Mouse (Mus musculus) neutrophil, adult 5-6 weeks (primary cell): ENCODE data around the gene Bub1. TPM values are rescaled to one million over a fixed set of nuclear protein-coding genes. Genes with fewer than 3 reads are reported as not detected.

Experiments used
- ATAC-seq: fragments of 151-379, 151-347 bp; 2 replicates; pipeline ENCODE4 v1.8.0; 2017; ENCODE audit warnings: mild to moderate bottlenecking, moderate TSS enrichment; ENCODE audit not compliant: insufficient number of reproducible peaks, poor library complexity, low FRiP score, severe bottlenecking; ENCODE audit errors: extremely low read depth
- total RNA-seq: library from RNA; stranded (forward); fragments of 200-1000 nt; gene quantifications from 2 replicates; pipeline ENCODE4 v1.2.3, GENCODE M21; 2017

Bub1 gene
- 0.25 TPM in 1 of 2 replicates, not detected in the other for total RNA-seq

- peak; percentile 99 for ATAC-seq
Measured at GRCm38 (mm10) chr2:127831401-127832102, at the start of gene Bub1. Gene Bub1, minus strand, starts transcription at chr2:127831865.

- ATAC-seq, result no peak
Measured at GRCm38 (mm10) chr2:127881063-127881462, 49.4 kb upstream of the Bub1 start.

- no peak for ATAC-seq
Measured at GRCm38 (mm10) chr2:127864381-127864780, 32.7 kb upstream of the Bub1 start.

- ATAC-seq, result no peak
Measured at GRCm38 (mm10) chr2:127854332-127854991, 22.8 kb upstream of the Bub1 start.

- no peak for ATAC-seq
Measured at GRCm38 (mm10) chr2:127850371-127850770, 18.7 kb upstream of the Bub1 start.

- ATAC-seq, result no peak
Measured at GRCm38 (mm10) chr2:127846571-127846970, 14.9 kb upstream of the Bub1 start.

- no peak for ATAC-seq
Measured at GRCm38 (mm10) chr2:127846008-127846407, 14.3 kb upstream of the Bub1 start.

- peak; percentile 64 for ATAC-seq
Measured at GRCm38 (mm10) chr2:127845346-127845982, 13.8 kb upstream of the Bub1 start.

GRCm38 (mm10) chr2:127842421-127842820, 10.8 kb upstream of the Bub1 start:
- no peak for ATAC-seq

GRCm38 (mm10) chr2:127841402-127841801, 9.7 kb upstream of the Bub1 start:
- no peak for ATAC-seq

GRCm38 (mm10) chr2:127839425-127839824, 7.8 kb upstream of the Bub1 start:
- no peak for ATAC-seq

GRCm38 (mm10) chr2:127838576-127838975, 6.9 kb upstream of the Bub1 start, which contains the start of gene Acoxl:
Gene Acoxl, plus strand, starts transcription at chr2:127838876.
- ATAC-seq, result no peak

GRCm38 (mm10) chr2:127832833-127833190, 1.1 kb upstream of the Bub1 start:
- no peak for ATAC-seq

GRCm38 (mm10) chr2:127832103-127832832, 603 bp upstream of the Bub1 start:
- no peak for ATAC-seq

- peak; percentile 70; the same call in 1 of the 2 replicates for ATAC-seq
Measured at GRCm38 (mm10) chr2:127791919-127792603, 39.6 kb downstream of the Bub1 start, which contains the start of gene Mtln. Gene Mtln, minus strand, starts transcription at chr2:127792488.

- ATAC-seq, result no peak
Measured at GRCm38 (mm10) chr2:127789651-127790270, 41.9 kb downstream of the Bub1 start.

GRCm38 (mm10) chr2:127789138-127789537, 42.5 kb downstream of the Bub1 start:
- no peak for ATAC-seq

- ATAC-seq, result peak; percentile 75
Measured at GRCm38 (mm10) chr2:127788440-127789116, 43.1 kb downstream of the Bub1 start, which contains the start of gene Nphp1. Gene Nphp1, minus strand, starts transcription at chr2:127788897.
